Mouse (Mus musculus): Measurements from ENCODE around the gene Irs4.
A peak's percentile ranks its signal among the peaks of the same experiment; 100 is the strongest.

The Irs4 gene

GRCm38 (mm10) chrX:141724937-141725918 lies at the start of gene Irs4:
Gene Irs4, minus strand, starts transcription at chrX:141725263.
- DNase-seq (ENCODE audit: low read depth, low spot score): peak; percentile 56

DNA sequence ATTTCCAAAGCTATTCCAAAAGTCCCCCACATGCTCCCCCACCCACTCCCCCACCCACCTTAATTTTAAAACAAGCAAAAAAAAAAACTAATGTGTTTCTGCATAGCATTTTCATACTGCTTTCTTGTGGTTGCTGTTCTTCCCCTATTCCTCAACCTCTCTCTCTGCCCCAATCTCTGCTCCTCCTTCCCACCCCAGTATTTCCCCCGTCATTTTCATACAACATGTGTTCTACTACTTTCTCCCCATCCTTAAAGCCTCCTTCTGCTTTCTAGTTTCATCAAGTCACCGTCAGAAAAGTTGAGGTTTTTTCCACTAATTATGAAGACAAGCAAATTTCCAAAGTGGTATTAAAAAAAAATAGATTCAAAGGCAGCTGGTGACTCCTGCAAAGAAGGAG lies 25.3 kb upstream of the Irs4 start:
- no peak for DNase-seq (ENCODE audit: low read depth, low spot score)

DNA sequence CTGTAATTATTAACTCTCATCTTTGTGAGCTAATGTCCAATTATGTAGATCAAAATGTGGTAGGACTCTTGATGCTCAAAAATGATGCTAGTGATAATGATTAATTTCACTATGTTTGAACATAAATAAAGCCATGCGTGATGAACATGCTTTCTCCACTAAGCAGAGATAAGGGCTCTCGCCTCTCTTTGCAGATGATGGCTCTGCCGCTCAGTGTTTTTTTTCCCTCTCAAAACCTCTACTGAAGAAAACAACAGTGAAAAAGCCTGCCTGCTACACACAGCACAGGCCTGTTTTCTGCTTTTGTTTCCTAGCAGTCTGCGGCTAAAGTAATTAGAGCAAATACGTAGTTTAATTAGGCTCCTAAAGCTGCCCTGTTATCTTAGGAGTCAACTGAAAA lies 4.5 kb upstream of the Irs4 start:
- DNase-seq (ENCODE audit: low read depth, low spot score): no peak

GRCm38 (mm10) chrX:141724391-141724891 lies 622 bp downstream of the Irs4 start:
- peak; percentile 43 for DNase-seq (ENCODE audit: low read depth, low spot score)

DNA sequence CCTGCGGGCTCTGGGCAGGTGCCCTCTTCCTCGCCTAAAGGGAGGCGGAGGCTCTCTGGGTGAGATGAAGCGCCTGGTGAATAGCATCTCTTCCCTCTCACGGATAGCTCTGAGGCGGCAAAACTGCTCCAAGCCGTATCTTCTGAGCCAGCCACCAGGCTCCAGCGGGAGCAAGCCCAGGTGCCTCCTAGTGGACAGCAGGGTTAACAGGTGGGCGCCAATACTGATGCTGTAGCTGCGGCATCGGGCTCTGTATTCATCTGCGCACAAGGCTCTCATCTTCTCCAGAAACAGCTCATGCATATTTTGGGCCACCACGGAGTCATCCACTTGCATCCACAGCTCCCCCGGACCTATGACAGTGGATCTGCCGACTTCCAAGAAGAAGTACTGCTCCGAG lies 1.1 kb downstream of the Irs4 start:
- DNase-seq (ENCODE audit: low read depth, low spot score): peak; percentile 50

- DNase-seq (ENCODE audit: low read depth, low spot score): peak; percentile 59
These were observed 3.3 kb downstream of the Irs4 start for GRCm38 (mm10) chrX:141721725-141722124.
